Mouse (Mus musculus): ENCODE results near the gene Dzip1.

DNA sequence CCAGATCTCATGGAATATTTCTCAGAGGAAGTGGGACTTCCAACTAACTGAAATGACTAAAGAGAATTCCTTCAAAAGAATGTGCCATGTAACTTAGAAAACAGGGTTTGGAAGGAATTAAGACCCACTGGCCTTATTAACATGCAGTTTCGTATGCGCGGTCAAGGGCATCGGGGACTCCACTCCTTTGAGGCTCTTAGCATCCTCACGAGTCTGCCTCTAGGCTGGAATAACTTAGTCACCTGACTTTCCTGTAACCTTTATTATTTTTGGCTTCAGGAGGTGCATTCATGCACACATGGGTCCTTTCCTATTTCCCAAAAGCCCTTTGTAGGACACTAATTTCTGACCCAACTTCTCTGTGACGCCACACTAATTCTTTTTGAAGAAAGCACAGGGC is 92.0 kb downstream of the Dzip1 start:
- TF ChIP-seq EP300 (IDR thresholded peaks at IDR 0.05; ENCODE audit: low read depth) (no peak), CTCF (IDR thresholded peaks at IDR 0.05; ENCODE audit: low read depth) (no peak)
